Mouse (Mus musculus): ENCODE data around the gene Mmp3. TPM values are rescaled to one million over a fixed set of nuclear protein-coding genes. Genes with fewer than 3 reads are reported as not detected.
"Not testable (repeated sequence)": the region's sequence is repeated elsewhere in the genome, so short reads cannot be mapped to it uniquely, and the experiment has no call there.

Mmp3 gene
- polyA plus RNA-seq (2012; fragmentation: generic; extraction: Trizol): 0.07 TPM
- long read RNA-seq, experiment 1: 0 reads
- long read RNA-seq, experiment 2: 0 reads

GRCm38 (mm10) chr9:7445522-7445921 is at the start of gene Mmp3:
TSS of gene Mmp3 (plus strand) at chr9:7445822.
- Histone ChIP-seq H3ac (ENCODE audit: control insufficient read depth, insufficient read length, low read depth) (no peak within 1 kb of the TSS), H3K27me3 (ENCODE audit: control insufficient read depth, insufficient read depth, insufficient read length) (no peaks in the 10 kb centered on the region), H3K79me2 (ENCODE audit: control insufficient read depth, insufficient read depth) (no peaks in the 10 kb centered on the region), H3K36me3 (ENCODE audit: control insufficient read depth, insufficient read depth) (no peaks in the 10 kb centered on the region), H3K4me3 (ENCODE audit: insufficient read depth, poor library complexity, severe bottlenecking) (no peak within 1 kb of the TSS), H3K79me3 (ENCODE audit: low read depth) (no peaks in the 10 kb centered on the region)
- no peak for TF ChIP-seq MAX (IDR thresholded peaks at IDR 0.05)
- no peak for TF ChIP-seq CTCF (IDR thresholded peaks at IDR 0.05; ENCODE audit: control insufficient read depth, insufficient read depth, insufficient read length)
- no peak for TF ChIP-seq MYOG (IDR thresholded peaks at IDR 0.05; ENCODE audit: control insufficient read depth, extremely low read depth, insufficient read length)
- TF ChIP-seq USF1 (IDR thresholded peaks at IDR 0.05; ENCODE audit: low read depth): no peak
- no peak for TF ChIP-seq CEBPB (IDR thresholded peaks at IDR 0.05; ENCODE audit: low read depth)
- TF ChIP-seq FOSL1 (IDR thresholded peaks at IDR 0.05; ENCODE audit: insufficient read depth, low read length, poor library complexity, severe bottlenecking): no peak
- no peak for TF ChIP-seq MYOD1 (IDR thresholded peaks at IDR 0.05; ENCODE audit: control insufficient read depth, insufficient read length, low read depth)

GRCm38 (mm10) chr9:7396556-7396955 is 49.1 kb upstream of the Mmp3 start:
- H3K79me2 ChIP-seq (ENCODE audit: control insufficient read depth, insufficient read depth); H3K79me3 ChIP-seq (ENCODE audit: low read depth); H3K36me3 ChIP-seq (ENCODE audit: control insufficient read depth, insufficient read depth); H3ac ChIP-seq (ENCODE audit: control insufficient read depth, insufficient read length, low read depth); H3K4me3 ChIP-seq (ENCODE audit: insufficient read depth, poor library complexity, severe bottlenecking); H3K27me3 ChIP-seq (ENCODE audit: control insufficient read depth, insufficient read depth, insufficient read length): not testable (repeated sequence)

GRCm38 (mm10) chr9:7453302-7453701 is 7.7 kb downstream of the Mmp3 start:
- H3K4me3 ChIP-seq (ENCODE audit: insufficient read depth, poor library complexity, severe bottlenecking): no peak overlapping the region
- no peaks in the 10 kb centered on the region for H3K79me3 ChIP-seq (ENCODE audit: low read depth)
- no peaks in the 10 kb centered on the region for H3K27me3 ChIP-seq (ENCODE audit: control insufficient read depth, insufficient read depth, insufficient read length)
- no peak overlapping the region for H3ac ChIP-seq (ENCODE audit: control insufficient read depth, insufficient read length, low read depth)
- no peaks in the 10 kb centered on the region for H3K36me3 ChIP-seq (ENCODE audit: control insufficient read depth, insufficient read depth)
- TF ChIP-seq MAX (IDR thresholded peaks at IDR 0.05): no peak
- TF ChIP-seq MYOD1 (IDR thresholded peaks at IDR 0.05; ENCODE audit: control insufficient read depth, insufficient read length, low read depth): no peak
- TF ChIP-seq CTCF (IDR thresholded peaks at IDR 0.05; ENCODE audit: control insufficient read depth, insufficient read depth, insufficient read length): no peak
- no peak for TF ChIP-seq MYOG (IDR thresholded peaks at IDR 0.05; ENCODE audit: control insufficient read depth, extremely low read depth, insufficient read length)
- no peak for TF ChIP-seq CEBPB (IDR thresholded peaks at IDR 0.05; ENCODE audit: low read depth)
- H3K79me2 ChIP-seq (ENCODE audit: control insufficient read depth, insufficient read depth): no peaks in the 10 kb centered on the region

GRCm38 (mm10) chr9:7470262-7470661 is 24.6 kb downstream of the Mmp3 start:
- Histone ChIP-seq H3K4me3 (ENCODE audit: insufficient read depth, poor library complexity, severe bottlenecking) (no peak overlapping the region), H3K79me3 (ENCODE audit: low read depth) (no peaks in the 10 kb centered on the region), H3ac (ENCODE audit: control insufficient read depth, insufficient read length, low read depth) (no peak overlapping the region), H3K27me3 (ENCODE audit: control insufficient read depth, insufficient read depth, insufficient read length) (no peaks in the 10 kb centered on the region), H3K79me2 (ENCODE audit: control insufficient read depth, insufficient read depth) (no peaks in the 10 kb centered on the region), H3K36me3 (ENCODE audit: control insufficient read depth, insufficient read depth) (no peaks in the 10 kb centered on the region)
- no peak for TF ChIP-seq USF1 (IDR thresholded peaks at IDR 0.05; ENCODE audit: low read depth)
- no peak for TF ChIP-seq MYOG (IDR thresholded peaks at IDR 0.05; ENCODE audit: control insufficient read depth, extremely low read depth, insufficient read length)
- TF ChIP-seq CEBPB (IDR thresholded peaks at IDR 0.05; ENCODE audit: low read depth): no peak
- no peak for TF ChIP-seq FOSL1 (IDR thresholded peaks at IDR 0.05; ENCODE audit: insufficient read depth, low read length, poor library complexity, severe bottlenecking)
- no peak for TF ChIP-seq MYOD1 (IDR thresholded peaks at IDR 0.05; ENCODE audit: control insufficient read depth, insufficient read length, low read depth)

- Histone ChIP-seq H3K36me3 (ENCODE audit: control insufficient read depth, insufficient read depth) (no peaks in the 10 kb centered on the region), H3K79me3 (ENCODE audit: low read depth) (no peaks in the 10 kb centered on the region), H3K79me2 (ENCODE audit: control insufficient read depth, insufficient read depth) (no peaks in the 10 kb centered on the region), H3ac (ENCODE audit: control insufficient read depth, insufficient read length, low read depth) (no peak overlapping the region), H3K27me3 (ENCODE audit: control insufficient read depth, insufficient read depth, insufficient read length) (no peaks in the 10 kb centered on the region), H3K4me3 (ENCODE audit: insufficient read depth, poor library complexity, severe bottlenecking) (no peak overlapping the region)
- TF ChIP-seq MYOD1 (IDR thresholded peaks at IDR 0.05; ENCODE audit: control insufficient read depth, insufficient read length, low read depth): no peak
Measured at GRCm38 (mm10) chr9:7483684-7484394, 38.2 kb downstream of the Mmp3 start.

- TF ChIP-seq CEBPB (IDR thresholded peaks at IDR 0.05; ENCODE audit: low read depth): no peak
- no peak for TF ChIP-seq FOSL1 (IDR thresholded peaks at IDR 0.05; ENCODE audit: insufficient read depth, low read length, poor library complexity, severe bottlenecking)
- TF ChIP-seq MYOD1 (IDR thresholded peaks at IDR 0.05; ENCODE audit: control insufficient read depth, insufficient read length, low read depth): no peak
- no peak for TF ChIP-seq MYOG (IDR thresholded peaks at IDR 0.05; ENCODE audit: control insufficient read depth, extremely low read depth, insufficient read length)
- TF ChIP-seq MAX (IDR thresholded peaks at IDR 0.05): no peak
- TF ChIP-seq CTCF (IDR thresholded peaks at IDR 0.05; ENCODE audit: control insufficient read depth, insufficient read depth, insufficient read length): no peak
- TF ChIP-seq USF1 (IDR thresholded peaks at IDR 0.05; ENCODE audit: low read depth): no peak
- no peaks in the 10 kb centered on the region for H3K27me3 ChIP-seq (ENCODE audit: control insufficient read depth, insufficient read depth, insufficient read length)
- H3K79me3 ChIP-seq (ENCODE audit: low read depth): no peaks in the 10 kb centered on the region
- H3ac ChIP-seq (ENCODE audit: control insufficient read depth, insufficient read length, low read depth): no peak overlapping the region
- H3K4me3 ChIP-seq (ENCODE audit: insufficient read depth, poor library complexity, severe bottlenecking): no peak overlapping the region
- H3K36me3 ChIP-seq (ENCODE audit: control insufficient read depth, insufficient read depth): no peaks in the 10 kb centered on the region
- no peaks in the 10 kb centered on the region for H3K79me2 ChIP-seq (ENCODE audit: control insufficient read depth, insufficient read depth)
Measured at GRCm38 (mm10) chr9:7501138-7501537, 55.5 kb downstream of the Mmp3 start.
